Mouse (Mus musculus): ENCODE data around the gene Adamts12.

- TF ChIP-seq CTCF (IDR thresholded peaks at IDR 0.05; ENCODE audit: borderline replicate concordance, control insufficient read depth, extremely low read depth, insufficient read depth, low read length, poor library complexity) (no peak), POLR2A (IDR thresholded peaks at IDR 0.05; ENCODE audit: control insufficient read depth, extremely low read depth, insufficient read depth, low read length, poor library complexity) (no peak)
These were observed 328.3 kb downstream of the Adamts12 start for GRCm38 (mm10) chr15:11392903-11393302.

Data from thymus, adult 2 months (tissue).